Mouse (Mus musculus): ENCODE results near the gene Ndufc1.

Gene Ndufc1

DNA sequence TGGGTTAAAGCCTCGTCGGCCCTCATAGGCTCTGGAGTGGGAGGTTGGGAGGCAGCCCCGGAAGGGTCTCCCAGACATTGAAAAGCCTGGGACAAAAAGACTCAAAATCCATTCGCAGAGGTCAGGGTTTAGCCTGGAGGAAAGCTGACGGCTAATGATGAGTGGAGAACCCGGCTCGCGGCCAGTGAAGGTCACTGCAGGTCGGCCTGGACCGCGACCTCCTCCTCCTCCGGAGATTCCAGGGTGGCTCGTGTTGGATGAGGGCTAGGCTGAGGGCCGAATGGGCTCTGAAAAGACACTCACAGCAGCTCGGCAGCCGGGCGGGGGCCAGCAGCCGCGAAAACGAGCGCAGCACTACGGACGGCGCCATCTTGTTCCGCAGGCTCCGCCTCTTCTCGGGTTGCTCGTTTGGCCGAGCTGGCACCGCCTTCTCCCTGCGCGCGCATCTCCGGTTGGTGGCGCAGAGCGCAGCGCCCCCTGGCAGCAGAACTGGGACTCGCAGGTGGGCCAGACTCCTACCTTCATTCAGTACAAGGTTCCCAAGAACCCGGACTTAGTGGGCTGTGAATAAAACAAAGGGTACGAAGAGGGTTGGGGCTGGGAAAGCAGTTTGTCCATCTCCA is at the start of gene Ndufc1:
Gene Ndufc1 (minus strand): TSS at position 428 of the 623 bp plus-strand sequence.
- ChIA-PET POLR2A (interaction anchor here (0.5 to 12.6 kb wide), 30 partner anchors 7 to 342 kb away, joined by 3 to 127 read pairs (median 4); partner anchors contain the start of genes Mgarp (in 3 of the 4) and Rab33b (in 2 of the 4)), CTCF (interaction anchor here (0.6 to 1.7 kb wide), 24 partner anchors 9 to 861 kb away, joined by 3 to 20 read pairs (median 3); partner anchors contain the start of gene Mgarp (in 1 of the 4))

DNA sequence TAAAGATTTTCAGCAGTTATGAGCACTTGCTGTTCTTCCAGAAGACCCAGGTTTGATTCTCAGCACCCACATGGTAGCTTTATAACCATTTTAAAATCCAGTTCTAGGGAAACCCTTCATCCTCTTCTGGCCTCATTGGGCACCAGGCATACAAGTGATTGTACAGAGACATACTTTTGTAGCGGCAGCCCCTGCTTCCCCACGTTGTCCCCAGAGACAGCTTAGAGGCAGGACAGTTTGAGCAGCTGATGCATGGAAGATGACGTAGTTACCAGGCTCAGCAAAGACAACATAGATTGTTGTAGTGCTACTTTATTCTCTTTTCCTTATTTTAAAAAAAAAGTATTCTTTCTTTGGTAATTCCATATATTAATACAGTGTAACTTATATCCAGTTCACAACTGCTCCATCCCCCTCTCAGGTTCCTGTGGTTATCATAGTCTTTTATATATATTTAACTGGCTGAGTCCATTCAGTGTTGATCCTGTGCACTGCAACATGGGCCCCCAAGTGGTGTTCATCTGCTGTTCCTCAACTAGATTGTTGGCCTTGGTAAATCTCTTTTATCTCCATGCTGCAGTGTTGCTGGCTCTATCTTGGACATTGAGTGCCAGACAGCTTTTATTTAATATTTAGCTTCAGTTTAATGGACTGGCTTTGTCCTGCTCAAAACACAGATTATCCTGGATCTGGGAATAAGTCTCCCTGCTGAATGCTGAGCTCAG is 26.2 kb upstream of the Ndufc1 start:
- POLR2A ChIA-PET = interaction anchor here (0.6 to 2.5 kb wide), 12 partner anchors 9 to 201 kb away, joined by 3 to 7 read pairs (median 3); partner anchors contain the start of genes Naa15 (in 1 of the 4), Ndufc1 (in 1 of the 4) and Rab33b (in 1 of the 4)
- CTCF ChIA-PET = interaction anchor here in 2 of 4 experiments (0.8 to 1.4 kb wide), 5 partner anchors 9 to 201 kb away, joined by 3 to 5 read pairs (median 4); partner anchors contain the start of gene Ndufc1 (in 1 of the 2)

DNA sequence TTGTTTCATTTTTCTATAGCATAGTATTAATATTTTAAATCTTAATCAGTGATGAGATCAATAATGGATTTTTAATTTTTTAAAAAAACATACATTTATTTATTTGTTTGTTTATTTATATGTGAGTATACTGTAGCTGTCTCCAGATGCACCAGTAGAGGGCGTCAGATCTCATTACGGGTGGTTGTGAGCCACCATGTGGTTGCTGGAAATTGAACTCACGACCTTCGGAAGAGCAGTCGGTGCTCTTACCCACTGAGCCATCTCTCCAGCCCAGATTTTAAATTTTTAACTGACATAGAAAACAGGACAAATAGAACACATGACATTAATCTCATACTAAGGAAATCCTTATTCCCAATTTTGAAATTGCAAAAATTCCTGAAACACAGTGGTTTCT is 25.6 kb upstream of the Ndufc1 start:
- CTCF ChIA-PET = interaction anchor here in 2 of 4 experiments (0.8 to 1.4 kb wide), 5 partner anchors 8 to 200 kb away, joined by 3 to 5 read pairs (median 4); partner anchors contain the start of gene Ndufc1 (in 1 of the 2)
- POLR2A ChIA-PET = interaction anchor here in 3 of 4 experiments (0.6 to 2.5 kb wide), 11 partner anchors 8 to 200 kb away, joined by 3 to 7 read pairs (median 3); partner anchors contain the start of genes Naa15 (in 1 of the 3), Ndufc1 (in 1 of the 3) and Rab33b (in 1 of the 3)

DNA sequence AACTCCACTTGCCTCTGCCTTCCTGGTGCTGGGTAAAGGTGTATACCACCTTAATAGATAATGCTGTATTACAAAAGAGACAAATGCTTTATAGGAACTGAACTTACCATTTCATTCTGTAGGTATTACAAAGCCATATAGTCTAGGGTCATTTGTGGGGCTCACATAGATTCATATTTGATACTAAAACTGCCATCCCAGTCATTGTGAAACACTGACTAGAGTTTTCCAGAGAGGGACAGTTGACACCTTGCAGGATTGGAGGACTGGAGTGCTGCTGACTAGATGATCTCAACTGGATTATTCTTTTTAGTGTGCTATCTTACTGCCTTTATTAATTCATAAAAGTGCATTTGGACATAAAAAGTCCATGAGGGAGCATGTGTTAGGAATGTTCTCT is 16.6 kb upstream of the Ndufc1 start:
- ChIA-PET POLR2A (interaction anchor here in 2 of 4 experiments (0.7 to 6.0 kb wide), 4 partner anchors 15 to 111 kb away, joined by 3 to 35 read pairs (median 4); partner anchors contain the start of genes Mgarp (in 1 of the 2) and Ndufc1 (in 1 of the 2)), CTCF (no interaction called here)

DNA sequence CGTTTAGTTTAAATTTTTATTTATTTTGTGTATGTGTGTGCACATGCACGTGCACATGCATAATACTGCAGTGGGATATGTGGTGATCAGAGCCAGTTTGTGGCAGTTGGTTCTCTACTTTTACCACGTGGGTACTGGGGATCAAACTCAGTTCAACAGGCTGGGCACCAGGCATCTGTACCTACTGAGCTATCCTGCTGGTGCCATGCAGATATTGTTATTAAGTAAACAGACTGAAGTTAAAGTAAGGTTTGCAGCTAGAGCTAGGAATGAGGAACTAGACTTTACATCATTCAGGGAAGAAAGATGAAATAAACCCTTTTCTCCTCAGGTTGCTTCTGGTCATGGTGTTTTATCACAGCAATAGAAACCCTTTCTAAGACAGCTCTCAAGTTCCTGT is 13.1 kb upstream of the Ndufc1 start:
- POLR2A ChIA-PET = interaction anchor here in 2 of 4 experiments (1.3 to 6.0 kb wide), 6 partner anchors 9 to 64 kb away, joined by 5 to 35 read pairs (median 8); partner anchors contain the start of gene Ndufc1 (in 1 of the 2)
- CTCF ChIA-PET = interaction anchor here in 2 of 4 experiments (0.6 to 0.8 kb wide), 2 partner anchors 13 to 21 kb away, joined by 3 read pairs; partner anchors contain the start of gene Ndufc1 (in 1 of the 2)

DNA sequence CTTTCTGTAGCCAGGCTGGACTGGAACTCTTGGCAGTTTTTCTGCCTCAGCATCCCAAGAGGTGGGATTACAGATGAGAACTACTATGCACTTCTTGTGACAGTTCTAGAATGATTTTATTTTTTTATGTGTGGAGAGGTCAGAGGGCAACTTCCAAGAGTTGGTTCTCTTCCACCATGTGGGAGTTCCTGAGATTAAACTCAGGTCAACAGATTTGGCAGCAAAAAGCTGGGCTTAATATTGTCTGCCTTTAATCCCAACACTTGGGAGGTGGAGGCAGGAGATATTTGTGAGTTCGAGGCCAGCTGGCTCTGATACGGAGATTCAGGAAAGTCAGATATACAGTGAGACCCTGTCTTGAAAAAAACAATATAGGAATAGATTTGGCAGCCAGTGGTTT is 9.2 kb upstream of the Ndufc1 start:
- ChIA-PET POLR2A (interaction anchor here in 1 of 4 experiments (0.7 to 12.6 kb wide), 4 partner anchors 11 to 1747 kb away, joined by 3 to 127 read pairs (median 4); partner anchors contain the start of gene Mgarp), CTCF (no interaction called here)

DNA sequence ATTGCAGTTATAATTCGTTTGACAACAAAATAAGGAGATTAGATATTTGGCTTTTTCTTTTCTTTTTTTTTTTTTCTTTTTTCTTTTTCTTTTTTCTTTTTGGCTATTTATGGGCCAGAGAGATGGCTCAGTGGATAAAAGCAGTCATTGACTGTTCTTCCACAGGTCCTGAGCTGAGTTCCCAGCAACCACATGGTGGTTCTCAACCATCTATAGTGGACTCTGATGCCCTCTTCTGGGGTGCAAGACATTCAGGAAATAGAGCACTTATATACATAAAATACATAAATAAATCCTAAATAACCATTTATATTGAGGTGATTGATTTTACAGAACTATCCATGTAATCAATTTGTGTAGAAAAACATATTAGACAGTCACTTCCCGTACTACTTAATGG is 8.7 kb upstream of the Ndufc1 start:
- CTCF ChIA-PET = no interaction called here
- POLR2A ChIA-PET = interaction anchor here in 3 of 4 experiments (0.7 to 12.6 kb wide), 7 partner anchors 11 to 1748 kb away, joined by 3 to 127 read pairs (median 3); partner anchors contain the start of gene Mgarp (in 1 of the 3)

DNA sequence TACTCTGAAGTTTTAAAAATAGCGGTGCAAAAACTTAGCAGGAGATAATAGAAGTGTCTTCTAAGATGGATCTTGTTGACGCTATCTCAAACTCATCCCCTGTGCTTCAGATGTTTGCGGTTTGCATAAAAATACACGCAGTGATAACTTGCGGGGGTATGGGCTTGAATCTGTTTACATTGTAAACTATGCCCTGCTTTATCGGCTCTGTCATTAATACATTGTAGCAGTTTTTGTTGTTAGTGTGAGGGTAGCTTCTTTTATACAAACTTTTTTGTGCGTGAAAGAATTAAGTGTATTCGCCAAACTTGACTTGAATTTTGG is 8.3 kb upstream of the Ndufc1 start:
- CTCF ChIA-PET = no interaction called here
- POLR2A ChIA-PET = interaction anchor here in 3 of 4 experiments (0.7 to 12.6 kb wide), 6 partner anchors 12 to 66 kb away, joined by 3 to 127 read pairs (median 4); partner anchors contain the start of gene Mgarp (in 1 of the 3)

DNA sequence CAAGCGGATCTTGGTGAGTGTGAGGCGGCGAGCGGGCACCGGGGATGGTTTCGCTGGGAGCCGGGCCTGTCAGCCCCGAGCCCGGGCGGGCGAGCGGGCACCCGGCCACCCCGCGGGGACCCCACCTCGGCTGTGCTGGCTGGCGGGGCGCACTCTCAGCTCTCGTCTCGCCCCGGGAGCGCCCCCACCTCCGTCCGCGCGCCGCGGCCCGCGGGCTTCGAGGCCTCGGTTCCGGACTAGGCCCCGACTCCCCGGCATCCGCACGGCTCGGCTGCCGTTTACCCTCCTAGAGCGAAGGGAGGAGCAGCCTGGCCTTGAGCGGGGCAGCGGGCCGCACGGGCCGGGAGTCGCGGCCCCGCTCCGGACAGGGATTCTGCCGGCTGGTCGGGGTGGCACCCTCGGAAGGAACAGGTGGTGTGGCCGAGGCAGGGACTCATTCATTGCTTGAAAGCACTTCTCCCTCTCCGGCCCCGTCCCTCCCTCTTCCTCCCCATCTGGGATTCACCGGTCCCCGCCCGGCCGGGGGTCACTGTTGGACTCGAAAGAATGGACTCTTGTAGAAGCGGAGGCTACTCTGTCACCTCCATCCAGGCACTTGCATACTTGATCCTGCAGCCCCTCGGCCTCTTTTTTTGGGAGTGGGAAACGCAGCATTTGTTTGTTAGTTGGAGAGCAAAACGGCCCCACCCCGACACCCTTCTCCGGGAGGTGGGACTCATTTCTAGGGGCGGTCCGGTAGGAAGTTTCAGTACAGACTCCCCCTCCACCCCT is 7.8 kb upstream of the Ndufc1 start:
- ChIA-PET CTCF (interaction anchor here in 1 of 4 experiments (1.2 kb wide), 1 partner anchor 18 kb away, joined by 3 read pairs; no protein-coding TSS in a partner anchor), POLR2A (interaction anchor here (0.6 to 12.6 kb wide), 15 partner anchors 9 to 67 kb away, joined by 3 to 127 read pairs (median 4); partner anchors contain the start of genes Mgarp (in 2 of the 4) and Rab33b (in 1 of the 4))

DNA sequence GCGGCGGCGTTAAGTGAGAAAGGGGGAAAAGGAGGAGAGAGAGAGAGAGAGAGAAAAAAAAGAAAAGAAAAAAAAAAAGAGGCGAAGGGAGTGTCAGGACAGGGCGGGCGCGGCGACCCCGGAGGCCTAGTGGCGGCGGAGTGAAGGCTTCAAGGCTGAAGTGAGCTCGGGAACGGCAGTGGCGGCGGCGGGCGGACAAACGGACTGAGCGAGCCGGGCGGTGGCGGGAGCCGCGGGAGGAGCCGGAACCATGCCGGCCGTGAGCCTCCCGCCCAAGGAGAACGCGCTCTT is 7.2 kb upstream of the Ndufc1 start:
- POLR2A ChIA-PET = interaction anchor here in 3 of 4 experiments (0.6 to 12.6 kb wide), 12 partner anchors 9 to 68 kb away, joined by 3 to 127 read pairs (median 4); partner anchors contain the start of genes Mgarp (in 2 of the 3) and Rab33b (in 1 of the 3)
- CTCF ChIA-PET = interaction anchor here in 1 of 4 experiments (1.2 kb wide), 1 partner anchor 17 kb away, joined by 3 read pairs; no protein-coding TSS in a partner anchor

DNA sequence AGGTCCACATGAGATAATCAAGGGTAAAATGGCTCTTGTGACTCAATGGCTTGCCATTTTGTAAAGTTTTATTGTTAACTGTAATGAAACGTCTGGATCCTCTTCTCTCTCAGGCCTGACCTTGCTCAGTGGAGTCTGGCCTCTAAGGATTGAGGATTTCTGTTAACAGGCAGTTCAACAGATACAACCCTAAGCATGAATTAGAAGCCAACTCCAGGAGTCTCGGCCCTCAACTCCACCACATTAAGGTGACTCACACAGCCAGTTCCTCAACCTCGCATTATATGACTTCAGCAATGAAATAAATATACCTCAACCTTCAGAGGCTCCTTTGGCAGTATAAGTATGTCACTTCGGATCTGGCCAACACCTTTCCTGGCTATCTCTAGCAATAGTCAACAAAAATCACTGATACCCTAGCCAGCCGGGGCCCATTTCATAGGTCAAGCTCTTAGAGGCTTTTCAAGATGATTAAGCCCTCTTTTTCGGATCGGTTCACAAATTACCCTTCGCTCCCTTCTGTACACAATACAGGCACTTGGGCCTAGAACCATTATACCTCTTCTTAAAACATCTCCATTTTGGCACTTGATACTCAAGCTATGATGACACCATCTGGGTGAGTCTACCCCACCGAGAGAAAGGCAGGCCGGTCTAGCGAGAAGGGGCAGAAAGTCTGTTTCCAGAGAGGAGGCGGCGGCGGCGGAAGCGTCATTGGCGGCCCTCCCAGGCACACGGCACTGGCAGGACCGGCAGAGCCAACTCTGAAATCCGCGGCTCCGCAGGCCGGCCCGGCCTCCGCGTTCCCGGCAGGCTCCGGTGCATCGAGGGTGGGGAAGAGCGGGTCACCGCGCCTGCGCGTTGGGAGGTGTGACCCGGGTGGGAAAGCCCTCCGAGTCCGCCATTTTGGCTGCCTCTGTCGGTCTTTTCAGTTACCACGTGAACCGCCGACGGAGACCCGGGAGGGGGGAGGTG is 6.6 kb upstream of the Ndufc1 start, which contains the start of gene Naa15:
Gene Naa15 (plus strand): TSS at position 51 of the 975 bp plus-strand sequence.
- POLR2A ChIA-PET = interaction anchor here (0.5 to 12.6 kb wide), 15 partner anchors 8 to 162 kb away, joined by 3 to 127 read pairs (median 5); partner anchors contain the start of genes Mgarp (in 2 of the 4) and Rab33b (in 2 of the 4)
- CTCF ChIA-PET = interaction anchor here in 2 of 4 experiments (0.7 to 1.2 kb wide), 2 partner anchors 17 to 90 kb away, joined by 3 read pairs; no protein-coding TSS in a partner anchor

DNA sequence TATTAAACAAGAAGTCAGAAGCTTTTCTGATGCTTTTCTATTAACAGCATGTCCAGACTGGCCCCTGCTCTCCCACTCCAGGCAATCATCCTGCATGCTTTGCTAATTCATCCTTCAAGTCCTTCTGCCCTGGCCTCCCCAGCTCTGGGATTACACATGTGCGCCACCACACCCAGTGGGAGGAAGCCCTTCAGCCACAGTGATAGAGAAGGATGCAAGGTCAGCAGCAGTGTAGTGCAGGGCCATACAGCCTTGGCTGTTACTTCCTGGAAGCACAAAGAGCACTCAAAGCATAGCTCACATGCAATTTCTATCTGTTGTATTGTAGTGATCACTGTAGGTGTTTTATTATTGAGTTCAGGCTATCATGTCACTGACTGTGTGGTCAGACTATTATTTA is 4.5 kb upstream of the Ndufc1 start:
- CTCF ChIA-PET = interaction anchor here in 3 of 4 experiments (0.5 to 0.7 kb wide), 3 partner anchors 10 to 1214 kb away, joined by 3 to 5 read pairs (median 3); no protein-coding TSS in a partner anchor
- POLR2A ChIA-PET = interaction anchor here in 3 of 4 experiments (0.7 to 12.6 kb wide), 16 partner anchors 8 to 225 kb away, joined by 3 to 127 read pairs (median 4); partner anchors contain the start of gene Mgarp (in 1 of the 3)

DNA sequence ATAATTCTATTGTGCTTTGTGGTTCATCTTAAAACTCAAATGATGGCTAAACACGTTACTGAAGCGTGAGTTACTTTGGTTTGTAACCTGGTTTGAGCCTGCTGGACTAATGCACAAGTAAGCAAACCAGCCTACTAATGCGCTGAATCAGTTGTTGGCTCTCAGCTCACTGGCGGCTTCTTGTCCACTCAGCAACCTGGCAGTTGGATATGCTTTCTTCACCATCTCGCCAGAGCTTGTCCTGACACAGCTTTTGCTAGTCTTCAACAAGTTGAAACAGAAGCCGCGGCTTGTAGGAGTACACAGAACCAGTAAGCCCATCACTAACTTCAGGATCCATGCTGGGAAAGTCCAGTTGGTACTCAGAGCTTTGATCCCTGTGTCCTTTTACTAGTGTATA is 3.7 kb upstream of the Ndufc1 start:
- POLR2A ChIA-PET = interaction anchor here in 3 of 4 experiments (0.7 to 12.6 kb wide), 12 partner anchors 10 to 226 kb away, joined by 3 to 127 read pairs (median 4); partner anchors contain the start of gene Mgarp (in 1 of the 3)

DNA sequence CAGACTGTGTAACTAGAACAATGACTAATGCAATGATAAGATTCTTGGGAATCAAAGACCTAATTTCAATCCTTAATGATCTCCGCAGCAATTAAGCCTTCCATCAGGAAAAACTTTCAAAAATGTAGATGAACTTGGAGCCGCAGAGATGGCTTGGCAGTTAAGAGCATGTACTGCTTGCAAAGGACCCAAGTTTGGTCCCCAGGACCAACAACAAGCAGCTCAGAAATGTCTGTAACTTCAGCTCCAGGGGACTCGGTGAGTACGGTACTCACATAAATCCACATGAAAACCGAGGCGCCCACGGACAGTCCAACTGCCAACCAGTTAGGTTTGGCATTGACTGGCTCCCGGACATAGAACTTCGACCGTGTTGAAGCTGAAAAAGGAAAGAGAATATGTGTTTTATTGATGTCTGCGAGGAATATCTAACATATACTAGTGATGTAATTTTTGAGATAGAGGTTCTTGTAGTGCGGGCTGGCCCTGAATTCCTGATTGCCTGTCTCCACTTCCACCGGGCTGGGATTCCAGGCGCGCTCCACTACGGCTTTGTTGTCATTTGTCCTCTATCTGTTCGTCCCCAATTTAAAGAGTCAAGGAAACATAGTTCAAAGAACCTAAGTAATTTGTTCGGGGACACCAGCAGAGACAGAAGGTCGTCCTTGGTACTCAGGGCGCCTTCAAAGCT is 773 bp downstream of the Ndufc1 start:
- POLR2A ChIA-PET = interaction anchor here (0.5 to 12.6 kb wide), 27 partner anchors 8 to 184 kb away, joined by 3 to 127 read pairs (median 4); partner anchors contain the start of genes Mgarp (in 3 of the 4), Rab33b (in 2 of the 4) and Noct (in 1 of the 4)
- CTCF ChIA-PET = interaction anchor here (0.6 to 1.7 kb wide), 18 partner anchors 8 to 861 kb away, joined by 3 to 20 read pairs (median 3); partner anchors contain the start of gene Mgarp (in 1 of the 4)

More for the DNA sequence above, 3.7 kb upstream of the Ndufc1 start:
- CTCF ChIA-PET = interaction anchor here in 1 of 4 experiments (0.6 kb wide), 1 partner anchor 11 kb away, joined by 5 read pairs; no protein-coding TSS in a partner anchor

DNA sequence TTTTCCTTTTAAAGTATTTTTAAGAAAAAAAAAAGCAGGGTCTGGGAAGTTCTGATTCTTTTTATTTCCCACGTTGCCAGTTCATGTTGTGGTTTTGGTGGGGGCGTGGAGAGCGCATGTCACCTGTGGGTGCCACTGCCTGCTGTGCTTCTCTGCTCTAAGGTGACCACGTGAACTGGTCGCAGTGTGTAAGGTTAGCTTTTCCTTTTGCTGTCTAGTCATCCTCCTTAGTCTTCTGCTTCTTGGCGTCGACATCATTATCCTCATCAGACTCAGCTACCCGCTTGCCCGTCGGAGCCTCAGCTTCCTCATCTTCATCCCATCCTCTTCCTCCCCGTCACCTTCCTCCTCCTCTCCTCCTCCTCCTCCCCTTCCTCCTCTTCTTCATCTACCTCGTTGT is 6.2 kb downstream of the Ndufc1 start:
- ChIA-PET CTCF (interaction anchor here in 3 of 4 experiments (0.6 to 1.6 kb wide), 8 partner anchors 10 to 235 kb away, joined by 3 to 6 read pairs (median 4); no protein-coding TSS in a partner anchor), POLR2A (interaction anchor here in 3 of 4 experiments (0.6 to 10.3 kb wide), 7 partner anchors 10 to 328 kb away, joined by 3 to 127 read pairs (median 8); partner anchors contain the start of genes Naa15 (in 2 of the 3) and Ndufc1 (in 1 of the 3))
